Mouse (Mus musculus) WW6 (cell line): ENCODE data around the gene Disp3.
A peak's percentile ranks its signal among the peaks of the same experiment; 100 is the strongest.

Source experiments
- DNase-seq: peaks from one replicate; pipeline ENCODE4 v3.0.0-alpha.2; 2013; ENCODE audit warnings: low read depth, low spot score

Disp3 gene

DNA sequence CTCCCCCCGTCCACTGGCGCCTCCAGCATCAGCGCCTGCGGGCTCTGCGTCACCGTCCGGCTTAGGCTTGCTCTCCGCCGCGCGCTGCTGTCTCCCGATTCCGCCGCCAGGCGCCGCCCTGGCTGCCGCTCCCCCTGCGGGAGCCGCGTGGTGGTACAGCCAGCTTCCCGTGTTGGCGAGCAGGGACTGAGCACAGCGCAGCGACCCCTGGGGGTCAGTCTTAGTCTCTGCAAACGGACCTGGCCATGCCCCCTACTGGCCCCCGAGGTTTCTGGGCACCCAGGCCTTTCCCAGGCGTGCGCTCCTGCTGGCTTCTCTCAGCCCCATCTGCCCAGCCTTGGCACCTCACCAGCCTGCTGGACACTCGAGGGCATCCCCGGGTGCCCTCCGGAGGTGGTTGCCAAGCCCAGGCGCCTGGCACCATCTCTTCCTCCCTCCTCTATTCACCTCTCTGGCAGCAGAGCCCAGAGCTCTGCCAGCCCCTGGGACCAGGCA, 337 bp upstream of the Disp3 start:
- DNase-seq, result peak; percentile 74

DNA sequence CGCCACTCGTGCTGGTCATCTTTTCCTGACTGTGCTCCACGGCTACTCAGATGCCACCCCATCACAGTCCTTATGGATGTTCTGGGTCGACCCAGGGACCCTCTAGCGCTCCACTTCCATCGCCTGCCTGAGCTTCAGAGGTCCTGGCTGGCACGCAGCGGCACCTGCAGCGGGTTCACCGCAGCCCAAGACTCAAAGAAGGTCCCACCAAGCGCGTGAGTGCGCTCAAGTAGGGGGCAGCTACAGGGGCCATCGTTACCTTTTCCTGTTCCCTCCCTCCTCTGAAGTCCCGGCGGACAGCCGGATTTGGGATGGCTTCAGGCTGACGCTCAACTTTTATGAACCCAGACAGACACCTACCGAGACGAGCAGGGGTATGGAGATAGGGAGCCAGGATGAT, 724 bp downstream of the Disp3 start:
- no peak for DNase-seq

DNA sequence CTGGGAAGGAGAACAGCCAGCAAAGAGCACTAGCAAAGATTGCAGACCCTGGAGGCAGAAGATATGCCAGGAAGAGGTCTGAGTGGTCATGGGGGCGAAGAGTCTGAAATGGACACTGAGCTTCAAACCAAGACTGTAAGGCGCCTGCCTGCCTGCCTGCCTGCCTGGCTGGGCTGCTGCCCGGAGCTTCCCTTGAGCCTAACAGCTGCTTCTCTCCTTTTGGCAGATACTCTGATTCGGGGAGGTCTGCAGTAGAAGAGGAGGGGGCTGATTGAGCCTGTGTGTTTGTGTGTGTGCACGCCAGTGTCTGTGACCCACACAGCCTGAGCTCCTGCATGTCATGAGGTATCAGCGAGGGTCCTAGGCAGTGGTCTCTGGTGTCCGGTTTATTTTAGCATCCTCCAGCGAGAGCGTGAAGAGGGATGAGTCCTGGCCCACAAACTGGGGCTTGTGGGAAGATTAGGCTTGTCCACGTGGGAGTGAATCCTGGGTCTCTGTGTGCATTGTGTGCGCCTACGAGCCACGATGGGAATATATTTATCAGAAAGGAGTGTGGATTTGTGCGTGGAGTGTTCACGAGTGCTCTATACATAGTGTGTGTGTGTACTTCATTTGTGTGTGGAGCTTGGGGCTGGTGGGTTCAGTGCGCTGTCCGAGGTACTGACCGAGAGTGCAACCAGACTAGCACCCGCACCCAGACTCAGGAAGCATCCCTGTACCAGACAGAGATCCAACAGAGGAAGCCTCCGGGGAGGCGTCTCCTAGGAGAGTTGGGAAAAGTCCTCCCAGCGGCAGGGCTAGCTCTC, 1.3 kb downstream of the Disp3 start:
- DNase-seq, result peak; percentile 31

DNA sequence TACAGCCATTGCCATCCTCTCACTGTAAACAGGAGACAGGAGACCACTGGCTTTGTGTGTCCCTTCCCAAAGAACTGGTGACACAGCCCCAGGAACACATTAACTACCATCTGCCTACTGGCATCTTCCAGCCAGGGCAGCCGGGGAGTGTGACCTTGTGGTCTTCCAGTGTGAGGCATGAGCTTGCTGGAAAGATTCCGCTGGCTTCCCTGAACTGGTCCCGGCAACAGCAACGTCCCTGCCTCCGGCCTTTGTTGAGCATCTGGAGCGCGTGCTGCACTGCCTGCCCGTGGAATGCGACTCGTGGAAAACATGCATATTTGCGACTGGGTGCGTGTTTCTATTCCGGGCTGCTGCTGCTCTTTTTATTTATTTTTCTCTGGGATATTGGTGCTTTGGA, 3.5 kb downstream of the Disp3 start:
- no peak for DNase-seq

DNA sequence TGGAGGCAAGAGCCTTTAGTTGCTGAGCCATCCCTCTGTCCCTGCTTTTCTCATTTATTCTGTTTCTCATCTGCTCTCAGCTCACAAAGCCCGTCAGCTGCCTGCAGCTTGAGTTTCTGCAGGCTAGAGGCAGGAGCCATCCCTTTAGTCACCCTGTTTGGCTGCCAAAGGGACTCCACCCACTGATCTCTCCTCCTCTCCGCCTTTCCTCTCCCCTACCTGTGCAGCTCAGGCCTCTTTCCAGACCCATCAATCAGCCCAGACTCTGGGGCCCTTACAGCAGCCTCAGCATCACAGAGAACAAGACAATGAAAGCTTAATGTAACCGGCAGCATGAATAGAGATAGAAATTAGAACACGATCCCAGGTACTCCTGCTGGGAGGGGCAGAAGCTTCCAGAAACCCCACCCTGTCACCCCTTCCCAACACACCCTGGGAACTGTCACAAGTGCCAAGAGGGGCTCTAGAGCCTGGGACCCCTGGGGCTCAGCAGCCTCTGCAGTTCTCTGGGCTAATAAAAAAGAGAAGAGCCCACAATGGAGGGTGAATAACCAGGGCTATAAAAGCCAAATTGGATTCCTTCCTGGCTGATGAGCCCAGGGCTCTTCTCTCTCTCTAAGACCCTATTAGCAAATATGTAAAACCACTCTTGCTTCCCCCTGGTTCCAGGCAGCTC, 10.8 kb downstream of the Disp3 start:
- DNase-seq, result no peak

DNA sequence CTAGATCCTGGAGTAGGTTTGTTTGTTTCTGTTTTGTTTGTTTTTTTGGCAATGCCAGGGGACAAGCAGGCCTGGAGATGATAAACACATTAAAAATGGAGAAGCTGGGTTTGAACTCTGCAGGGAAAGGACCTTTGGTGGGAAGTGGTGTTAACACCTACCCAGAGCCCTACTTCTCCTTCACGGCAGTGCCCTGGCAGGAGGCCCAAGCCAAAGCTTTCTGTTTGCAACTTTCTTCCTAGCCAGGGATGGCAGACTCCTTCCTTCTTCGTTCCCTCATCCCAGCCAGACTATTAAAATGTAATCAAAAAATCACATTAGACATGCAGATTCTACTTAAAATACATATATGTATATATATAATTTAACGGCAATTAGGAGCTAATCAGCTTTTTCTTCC, 13.1 kb downstream of the Disp3 start:
- no peak for DNase-seq

DNA sequence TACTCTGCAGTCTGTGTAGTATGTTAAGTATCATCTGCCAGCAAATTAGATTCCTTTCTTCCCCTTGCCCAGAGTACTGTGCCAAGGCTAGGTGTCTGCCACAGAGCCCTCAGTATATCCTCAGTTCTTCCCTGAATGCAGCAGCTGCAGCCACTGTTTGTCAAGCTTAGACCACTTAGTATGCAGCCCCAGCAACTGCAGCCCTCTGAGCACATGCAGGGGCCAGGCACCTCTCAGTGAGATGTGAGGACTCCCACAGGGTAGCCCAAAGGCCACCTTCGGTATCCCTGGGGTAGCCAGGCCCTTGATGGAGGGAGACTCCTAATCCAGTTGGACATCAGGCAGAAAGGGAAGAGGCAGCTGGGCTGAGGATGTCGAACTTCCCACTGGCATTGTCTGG, 14.5 kb downstream of the Disp3 start:
- DNase-seq, result no peak

DNA sequence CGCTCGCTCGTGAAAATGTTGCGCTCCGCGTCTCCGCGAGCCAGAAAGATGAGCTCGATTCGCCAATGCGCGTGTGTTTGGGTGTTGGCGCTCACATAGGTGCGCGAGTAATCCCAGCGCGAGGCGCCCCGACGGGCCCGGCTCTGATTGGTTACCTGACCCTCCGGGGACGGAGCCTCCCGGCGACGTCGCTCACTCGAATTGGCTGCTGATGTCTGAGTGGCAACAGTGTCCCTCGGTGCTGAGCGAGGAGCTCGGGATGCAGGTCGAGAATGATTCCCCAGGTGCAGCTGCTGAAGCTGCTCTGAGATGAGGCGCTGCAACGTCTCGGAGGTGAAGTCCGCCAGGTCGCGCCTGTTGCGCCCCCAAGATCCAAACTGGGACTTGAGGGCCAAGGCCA, 16.1 kb downstream of the Disp3 start:
- peak; percentile 48 for DNase-seq

DNA sequence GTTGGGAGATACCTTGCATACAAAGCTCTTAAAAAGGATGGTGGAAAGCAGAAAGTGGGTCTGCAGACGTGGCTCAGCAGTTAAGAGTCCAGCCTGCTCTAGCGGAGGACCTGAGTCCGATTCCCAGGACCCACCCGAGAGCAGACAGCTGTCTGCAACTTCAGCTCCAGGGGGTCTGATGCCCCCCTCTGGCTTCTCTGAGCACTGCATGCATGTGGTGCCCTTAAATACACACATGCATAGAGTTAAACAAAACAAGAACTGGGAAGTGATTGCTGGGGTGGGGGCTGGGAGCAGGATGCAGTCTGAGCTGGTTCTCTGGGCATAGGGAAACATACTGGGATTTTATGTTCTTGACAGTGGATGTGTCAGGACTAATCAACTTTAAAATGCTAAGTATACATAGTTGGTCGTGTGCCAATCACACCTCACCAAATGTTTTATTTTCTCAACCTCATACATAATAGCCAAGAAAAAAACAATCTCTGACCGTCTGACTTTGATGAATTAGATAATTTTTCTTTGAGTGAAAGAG, 20.7 kb downstream of the Disp3 start:
- no peak for DNase-seq

DNA sequence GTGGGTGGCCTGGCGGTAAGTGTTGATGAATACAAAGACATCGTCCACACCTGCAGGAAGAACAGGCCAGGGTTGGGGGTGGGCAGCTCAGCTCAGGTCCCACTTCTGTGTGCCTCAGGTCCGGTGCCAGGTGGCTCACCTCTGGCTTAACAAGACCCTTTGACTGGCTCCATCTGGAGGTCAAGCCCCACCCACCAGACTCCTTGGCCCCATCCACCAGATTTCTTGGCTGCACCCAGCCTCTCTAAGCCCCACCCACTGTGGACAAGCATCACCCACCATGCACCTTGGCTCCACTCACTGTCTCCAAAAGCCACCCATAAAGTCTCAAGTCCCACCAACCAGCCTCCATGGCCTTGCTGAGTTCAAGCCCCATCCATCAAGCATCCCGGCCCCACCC, 27.8 kb downstream of the Disp3 start:
- DNase-seq, result no peak

DNA sequence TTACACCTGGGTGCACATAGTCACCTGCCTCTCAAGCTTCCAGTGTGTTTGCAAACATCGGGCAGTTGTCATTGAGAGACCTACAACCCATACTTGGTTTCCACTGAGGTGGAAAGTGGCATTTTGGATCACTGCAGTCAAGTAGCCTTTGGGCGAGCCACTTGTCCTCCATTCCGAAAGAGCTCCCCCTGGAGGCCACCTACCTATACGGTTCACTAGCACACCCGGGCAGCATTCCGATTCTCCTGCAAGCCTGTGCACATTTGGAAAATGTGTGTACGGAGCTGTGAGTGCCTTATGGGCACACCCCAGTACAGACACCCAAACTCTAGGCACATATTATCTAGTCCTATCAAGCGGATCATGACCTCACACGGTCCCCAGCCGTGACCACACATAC, 38.4 kb downstream of the Disp3 start:
- peak; percentile 56 for DNase-seq

DNA sequence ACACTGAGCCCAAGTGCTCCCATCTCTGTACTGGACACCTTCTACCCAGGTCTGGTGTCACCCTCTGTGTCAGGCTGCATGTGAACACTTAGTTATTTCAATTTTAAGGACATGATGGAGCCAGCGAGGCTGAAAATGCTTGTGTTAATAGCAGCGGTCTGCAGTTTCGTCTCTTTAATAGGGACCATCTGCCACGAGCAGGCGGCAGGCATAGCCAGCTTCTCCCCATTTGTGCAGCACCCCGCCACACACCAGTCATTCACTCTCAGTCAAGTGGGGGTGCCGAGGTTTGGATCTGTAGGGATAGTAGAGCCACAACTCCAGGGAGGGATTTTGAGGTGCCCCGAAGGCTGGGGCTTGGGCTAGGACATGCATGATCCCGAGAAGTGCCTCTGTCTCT, 47.4 kb downstream of the Disp3 start:
- DNase-seq, result no peak

DNA sequence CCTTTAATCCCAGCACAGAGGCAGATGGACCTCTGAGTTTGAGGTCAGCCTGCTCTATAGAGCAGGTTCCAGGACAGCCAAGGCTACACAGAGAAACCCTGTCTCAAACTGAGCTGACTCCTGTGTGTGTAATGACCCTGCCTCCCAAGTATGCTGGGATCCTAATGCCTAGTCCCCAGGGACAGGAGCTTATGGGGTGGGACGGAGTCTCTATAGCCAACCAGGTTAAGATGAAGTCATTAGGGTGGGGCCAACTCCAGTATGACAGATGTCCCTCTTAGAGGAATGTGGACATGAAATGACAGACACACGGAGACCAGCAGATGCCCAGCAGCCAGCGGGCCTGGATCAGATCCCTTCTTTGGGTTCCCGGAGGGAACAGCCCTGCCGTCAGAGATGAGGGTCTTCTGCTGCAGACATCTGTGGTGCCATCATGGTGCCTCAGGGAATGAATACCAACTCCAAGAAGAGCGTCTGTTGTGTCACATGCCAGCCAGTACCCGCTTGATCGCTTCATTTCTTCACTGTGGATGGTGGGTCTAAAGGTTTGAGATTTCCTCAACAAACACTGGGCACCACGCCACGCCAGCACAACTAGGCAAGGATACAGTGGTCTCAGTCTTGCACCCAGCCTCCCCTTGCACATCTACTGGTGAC, 48.2 kb downstream of the Disp3 start:
- no peak for DNase-seq

DNA sequence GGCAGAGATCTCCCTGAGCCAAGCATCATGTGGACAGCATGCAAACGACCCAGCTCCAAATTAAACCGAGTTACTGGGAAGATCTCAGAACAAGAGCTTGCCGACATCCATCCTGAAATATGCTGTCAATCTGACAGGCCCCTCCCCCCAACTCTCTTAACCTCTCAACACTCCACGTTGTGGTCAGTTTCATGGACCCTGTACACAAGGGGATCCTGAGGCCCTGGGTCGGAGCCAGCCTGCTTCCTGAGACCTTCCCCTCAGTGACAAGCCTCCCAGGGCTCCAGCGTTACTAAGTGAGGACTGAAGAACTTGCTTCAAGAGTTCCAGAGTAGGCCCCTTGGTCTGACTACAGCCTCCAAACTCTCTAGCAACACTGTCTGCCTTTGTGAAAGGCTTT, 48.8 kb downstream of the Disp3 start:
- no peak for DNase-seq

DNA sequence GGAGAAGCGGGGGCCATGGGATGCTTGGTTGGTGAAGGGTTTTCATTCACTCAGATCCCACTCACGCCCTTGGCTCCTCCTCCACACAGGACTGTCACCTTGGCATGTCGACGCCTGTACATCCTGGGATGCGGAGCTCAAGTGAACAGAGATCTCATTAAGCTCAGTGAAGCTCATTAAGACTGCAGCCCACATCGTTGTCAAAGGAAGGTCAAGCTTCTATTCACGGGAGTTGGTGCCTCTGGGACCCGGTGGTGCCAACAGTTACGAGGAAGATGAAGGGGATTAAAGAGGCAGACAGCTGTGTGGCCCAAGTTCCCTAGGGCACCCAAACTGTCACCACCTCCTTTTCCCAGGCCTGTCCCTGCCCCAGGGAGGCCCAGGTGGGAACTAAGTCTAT, 49.5 kb downstream of the Disp3 start:
- DNase-seq, result no peak

DNA sequence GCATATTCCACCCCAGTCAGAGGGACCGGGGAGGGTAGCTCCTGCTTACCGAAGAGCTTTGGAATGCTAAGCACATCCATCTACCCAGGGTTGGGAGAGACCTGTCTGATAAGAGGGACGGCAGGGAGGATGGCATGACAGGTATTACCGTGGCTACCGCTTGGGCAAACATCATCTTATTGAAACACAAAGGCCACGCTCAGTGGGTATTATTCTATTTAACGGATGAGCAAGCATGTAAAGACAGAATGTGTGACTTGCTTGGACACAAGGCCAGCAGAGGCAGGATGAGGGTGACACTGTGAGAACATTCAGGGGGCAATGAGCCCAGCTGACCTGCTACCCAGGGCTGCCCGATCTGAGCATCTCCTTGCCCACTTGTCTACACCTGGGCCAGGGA, 51.1 kb downstream of the Disp3 start:
- DNase-seq, result no peak

DNA sequence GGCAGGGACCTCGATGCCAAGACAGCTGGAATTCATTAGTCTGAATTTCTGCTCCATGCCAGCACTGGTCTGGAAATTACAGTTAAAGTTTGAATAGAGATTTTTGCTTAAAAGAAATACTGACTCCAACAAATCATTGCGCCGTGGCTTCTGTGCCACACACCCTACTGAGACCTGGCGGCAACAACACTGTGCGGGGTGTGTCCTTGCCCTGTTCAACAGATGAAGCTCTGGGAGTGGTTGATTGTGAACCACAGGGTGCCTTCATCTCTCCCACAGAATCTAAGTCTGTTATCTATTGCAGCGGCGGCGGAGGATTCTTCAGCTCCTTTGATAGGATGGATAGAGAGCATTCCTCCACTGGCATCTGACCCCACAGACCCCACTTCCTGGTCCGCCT, 54.7 kb downstream of the Disp3 start:
- no peak for DNase-seq

DNA sequence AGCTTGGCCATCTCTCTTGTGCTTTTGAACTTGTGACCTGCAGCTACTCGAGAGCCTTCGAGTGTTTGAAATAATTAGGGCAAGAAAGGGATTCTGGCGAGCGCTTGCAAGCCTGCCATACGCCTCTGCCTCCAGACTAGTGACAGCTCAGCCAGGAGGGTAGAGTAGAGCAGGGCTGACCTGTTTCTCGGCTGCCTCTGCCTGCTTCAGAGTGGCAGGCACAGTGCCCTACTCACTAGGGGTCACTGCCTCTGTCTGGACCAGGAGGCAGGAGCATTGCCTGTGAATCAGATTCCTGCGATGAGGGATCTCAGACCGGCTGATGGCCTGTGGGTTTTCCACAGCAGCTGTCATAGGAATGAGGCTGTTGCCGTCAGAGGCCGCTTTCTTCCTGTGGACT, 55.1 kb downstream of the Disp3 start:
- DNase-seq, result no peak

DNA sequence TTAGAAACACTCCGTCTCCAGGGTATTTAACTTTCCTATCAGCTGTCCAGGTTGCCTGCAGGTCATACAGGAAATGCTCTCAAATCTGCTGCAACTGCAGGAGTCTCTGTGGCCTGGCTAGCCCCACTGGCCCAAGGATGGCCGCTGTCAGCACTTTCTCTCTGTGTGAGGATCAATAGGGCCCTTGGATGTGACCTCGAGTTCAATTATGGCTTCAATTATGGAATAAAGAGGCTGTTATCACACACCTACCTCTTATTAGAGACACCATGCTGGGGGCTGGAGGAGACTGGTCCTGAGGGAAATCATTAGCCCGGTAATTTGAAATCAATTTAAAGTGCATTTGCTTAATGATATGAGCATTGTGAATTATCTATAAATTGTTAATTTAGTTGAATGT, 55.6 kb downstream of the Disp3 start:
- DNase-seq, result no peak

DNA sequence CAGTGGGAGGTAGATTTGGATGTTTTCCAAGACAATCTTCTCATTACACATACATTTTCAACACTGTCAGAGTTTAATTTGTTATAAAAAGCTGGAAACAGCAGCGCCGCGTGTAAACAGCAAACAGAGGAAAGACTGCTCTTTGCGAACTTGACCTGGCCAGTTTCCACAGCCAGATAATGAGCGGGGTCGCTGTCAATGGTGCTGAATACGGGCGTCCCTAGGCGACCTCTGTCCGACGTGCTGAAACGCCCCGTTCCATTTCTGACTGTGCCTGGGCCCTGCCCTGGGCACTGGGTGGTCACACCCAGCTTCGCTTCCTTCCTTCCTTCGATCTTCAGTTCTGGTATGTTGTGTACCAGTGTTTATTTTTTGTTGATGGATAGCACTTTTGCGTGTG, 58.1 kb downstream of the Disp3 start:
- peak; percentile 24 for DNase-seq

DNA sequence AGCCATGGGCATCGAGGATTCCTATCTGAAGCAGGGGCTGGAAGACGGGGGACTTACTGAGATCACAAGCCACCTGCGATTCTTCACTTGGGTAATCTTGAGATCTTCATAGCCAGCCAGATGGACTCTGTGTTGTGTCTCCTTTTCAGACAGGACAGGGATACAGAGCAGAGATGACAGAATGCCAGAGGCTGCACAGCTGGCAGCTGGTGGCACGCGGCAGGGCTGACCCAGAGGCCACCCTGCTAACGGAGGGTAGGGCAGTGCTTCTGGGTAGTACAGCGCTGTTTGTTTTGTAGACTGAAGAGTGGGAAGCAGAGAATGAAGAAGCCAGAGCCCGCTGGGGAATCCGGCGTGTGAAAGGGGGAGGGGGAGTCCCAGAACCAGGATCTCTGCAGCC, 64.8 kb downstream of the Disp3 start:
- DNase-seq, result no peak

DNA sequence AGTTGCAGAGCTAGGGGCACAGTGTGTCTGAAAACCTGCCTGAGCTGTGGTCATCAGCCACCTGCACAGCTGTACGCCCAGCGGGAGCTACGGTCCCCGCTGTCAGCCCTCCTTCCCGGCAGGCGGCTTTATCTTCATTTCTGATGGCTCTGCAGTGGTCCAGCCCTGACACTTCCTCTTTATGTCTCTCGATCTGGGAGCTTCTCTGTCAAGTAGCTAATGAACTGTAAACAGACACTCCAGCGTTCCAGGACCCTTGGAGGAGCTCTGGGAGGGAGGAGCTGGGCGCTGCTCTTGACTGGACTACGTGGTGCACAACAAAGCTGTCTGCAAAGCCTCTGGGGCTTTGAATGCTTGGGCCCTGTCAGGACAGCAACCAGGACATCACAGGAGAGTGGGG, 67.1 kb downstream of the Disp3 start:
- no peak for DNase-seq

DNA sequence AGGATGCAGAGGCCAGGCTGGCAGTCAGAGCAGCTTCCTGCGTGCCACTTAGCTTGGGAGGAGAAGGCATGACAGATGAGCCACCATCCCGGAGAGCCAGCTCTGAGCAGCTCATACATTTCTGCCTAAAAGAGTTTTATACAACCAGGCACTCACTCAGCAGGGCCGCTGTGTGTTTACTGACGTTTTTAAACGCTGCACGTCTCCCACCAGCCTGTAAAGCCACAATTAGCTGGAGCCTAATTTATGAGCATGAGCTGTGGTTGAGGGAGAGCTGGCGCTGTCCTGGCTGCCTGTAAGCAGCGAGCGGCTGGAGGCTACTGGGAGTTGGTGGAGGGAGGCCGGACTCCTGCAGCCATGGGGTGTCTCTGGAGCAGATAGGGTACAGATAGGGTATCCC, 69.5 kb downstream of the Disp3 start:
- no peak for DNase-seq
